Mouse (Mus musculus): Measurements from ENCODE around the gene Susd6. TPM values are rescaled to one million over a fixed set of nuclear protein-coding genes. Genes with fewer than 3 reads are reported as not detected.

Susd6 gene
- polyA plus RNA-seq, 1 experiment from 2014 or later: 21.5 TPM

GRCm38 (mm10) chr12:80855100-80855499 is 64.8 kb downstream of the Susd6 start:
- 91% methylated on average over 2 of the region's 2 CpGs for WGBS
- no peaks in the 10 kb centered on the region for H3K4me1 ChIP-seq (replicated peaks; ENCODE audit: control insufficient read depth, insufficient read depth, low read length)
- H3K27me3 ChIP-seq (ENCODE audit: control insufficient read depth, insufficient read depth, low read length): no peaks in the 10 kb centered on the region
- DNase-seq (ENCODE audit: low spot score) (no peak), ATAC-seq (replicated peaks; ENCODE audit: low FRiP score) (no peak)
- no peaks in the 10 kb centered on the region for H3K36me3 ChIP-seq (ENCODE audit: control insufficient read depth, insufficient read depth, low read length)
- H3K9ac ChIP-seq (ENCODE audit: low read length): no peak overlapping the region
- no peak overlapping the region for H3K27ac ChIP-seq (ENCODE audit: low read depth, low read length)
- no peaks in the 10 kb centered on the region for H3K9me3 ChIP-seq (ENCODE audit: control insufficient read depth, low read length)
- H3K4me3 ChIP-seq (ENCODE audit: low read depth, low read length): no peak overlapping the region
- no peak overlapping the region for H3K4me2 ChIP-seq (ENCODE audit: low read depth, low read length, severe bottlenecking)

GRCm38 (mm10) chr12:80855581-80855980 is 65.3 kb downstream of the Susd6 start:
- 34% methylated on average over 1 of the region's 1 CpGs for WGBS
- ATAC-seq (replicated peaks; ENCODE audit: low FRiP score) (no peak), DNase-seq (ENCODE audit: low spot score) (no peak)
- H3K4me2 ChIP-seq (ENCODE audit: low read depth, low read length, severe bottlenecking): no peak overlapping the region
- H3K27ac ChIP-seq (ENCODE audit: low read depth, low read length): no peak overlapping the region
- H3K4me1 ChIP-seq (replicated peaks; ENCODE audit: control insufficient read depth, insufficient read depth, low read length): no peaks in the 10 kb centered on the region
- no peaks in the 10 kb centered on the region for H3K27me3 ChIP-seq (ENCODE audit: control insufficient read depth, insufficient read depth, low read length)
- H3K9me3 ChIP-seq (ENCODE audit: control insufficient read depth, low read length): no peaks in the 10 kb centered on the region
- H3K4me3 ChIP-seq (ENCODE audit: low read depth, low read length): no peak overlapping the region
- H3K36me3 ChIP-seq (ENCODE audit: control insufficient read depth, insufficient read depth, low read length): no peaks in the 10 kb centered on the region
- H3K9ac ChIP-seq (ENCODE audit: low read length): no peak overlapping the region

DNA sequence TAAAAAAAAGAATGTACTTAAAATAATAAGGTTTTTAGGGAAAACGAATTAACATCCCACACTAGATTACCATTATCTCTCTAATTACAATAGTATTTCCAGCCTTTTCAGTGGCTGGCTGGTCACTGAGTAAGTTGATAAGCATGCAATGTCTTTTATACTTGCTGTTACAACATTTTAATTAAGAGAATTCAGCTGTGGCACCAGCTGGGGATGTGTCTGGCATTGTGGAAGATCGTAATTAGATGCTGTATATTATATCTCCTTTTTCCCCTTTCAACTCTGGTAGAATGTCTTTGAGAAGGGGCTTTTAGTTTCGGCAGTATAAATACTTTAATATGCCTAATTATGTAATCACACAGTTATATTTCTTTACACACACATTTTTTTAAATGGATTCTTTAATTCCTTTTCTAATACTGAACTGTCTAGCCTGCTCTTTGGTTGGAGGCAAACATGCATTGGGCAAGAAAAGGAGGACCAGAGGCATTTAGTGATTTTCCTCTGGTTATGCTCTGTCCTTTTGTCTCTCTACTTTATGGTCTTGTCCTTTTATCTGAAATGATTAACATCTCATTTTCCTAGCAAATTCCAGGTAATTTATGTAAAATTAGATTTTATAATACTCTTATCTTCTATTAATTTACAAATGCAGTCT is 67.5 kb downstream of the Susd6 start:
- Histone ChIP-seq H3K9me3 (ENCODE audit: control insufficient read depth, low read length) (no peaks in the 10 kb centered on the region), H3K27me3 (ENCODE audit: control insufficient read depth, insufficient read depth, low read length) (no peaks in the 10 kb centered on the region), H3K4me1 (replicated peaks; ENCODE audit: control insufficient read depth, insufficient read depth, low read length) (no peaks in the 10 kb centered on the region), H3K27ac (ENCODE audit: low read depth, low read length) (peak overlapping the region; percentile 60; the same call in 1 of the 2 replicates), H3K4me3 (ENCODE audit: low read depth, low read length) (no peak overlapping the region), H3K4me2 (ENCODE audit: low read depth, low read length, severe bottlenecking) (no peak overlapping the region), H3K36me3 (ENCODE audit: control insufficient read depth, insufficient read depth, low read length) (no peaks in the 10 kb centered on the region), H3K9ac (ENCODE audit: low read length) (no peak overlapping the region)
- whole genome bisulfite sequencing: 63% methylated on average over 3 of the region's 3 CpGs
- DNase-seq (ENCODE audit: low spot score) (no peak), ATAC-seq (replicated peaks; ENCODE audit: low FRiP score) (no peak)

GRCm38 (mm10) chr12:80858307-80858706 is 68.0 kb downstream of the Susd6 start:
- WGBS: 79% methylated on average over 2 of the region's 2 CpGs
- no peaks in the 10 kb centered on the region for H3K9me3 ChIP-seq (ENCODE audit: control insufficient read depth, low read length)
- ATAC-seq (replicated peaks; ENCODE audit: low FRiP score) (no peak; the same call in 1 of the 2 replicates), DNase-seq (ENCODE audit: low spot score) (peak; percentile 51)
- H3K4me1 ChIP-seq (replicated peaks; ENCODE audit: control insufficient read depth, insufficient read depth, low read length): no peaks in the 10 kb centered on the region
- H3K27ac ChIP-seq (ENCODE audit: low read depth, low read length): peak overlapping the region; percentile 37; the same call in 1 of the 2 replicates
- H3K4me3 ChIP-seq (ENCODE audit: low read depth, low read length): no peak overlapping the region
- H3K9ac ChIP-seq (ENCODE audit: low read length): no peak overlapping the region
- H3K36me3 ChIP-seq (ENCODE audit: control insufficient read depth, insufficient read depth, low read length): no peaks in the 10 kb centered on the region
- H3K4me2 ChIP-seq (ENCODE audit: low read depth, low read length, severe bottlenecking): no peak overlapping the region
- no peaks in the 10 kb centered on the region for H3K27me3 ChIP-seq (ENCODE audit: control insufficient read depth, insufficient read depth, low read length)

GRCm38 (mm10) chr12:80861916-80862315 is 71.6 kb downstream of the Susd6 start:
- no peak overlapping the region for H3K4me3 ChIP-seq (ENCODE audit: low read depth, low read length)
- no peak for DNase-seq (ENCODE audit: low spot score)
- 24% methylated on average over 1 of the region's 1 CpGs for WGBS
- H3K36me3 ChIP-seq (ENCODE audit: control insufficient read depth, insufficient read depth, low read length): no peaks in the 10 kb centered on the region
- no peaks in the 10 kb centered on the region for H3K27me3 ChIP-seq (ENCODE audit: control insufficient read depth, insufficient read depth, low read length)
- no peak overlapping the region for H3K27ac ChIP-seq (ENCODE audit: low read depth, low read length)
- ATAC-seq (replicated peaks; ENCODE audit: low FRiP score): no peak
- H3K4me1 ChIP-seq (replicated peaks; ENCODE audit: control insufficient read depth, insufficient read depth, low read length): no peaks in the 10 kb centered on the region
- no peaks in the 10 kb centered on the region for H3K9me3 ChIP-seq (ENCODE audit: control insufficient read depth, low read length)
- no peak overlapping the region for H3K9ac ChIP-seq (ENCODE audit: low read length)
- no peak overlapping the region for H3K4me2 ChIP-seq (ENCODE audit: low read depth, low read length, severe bottlenecking)

DNA sequence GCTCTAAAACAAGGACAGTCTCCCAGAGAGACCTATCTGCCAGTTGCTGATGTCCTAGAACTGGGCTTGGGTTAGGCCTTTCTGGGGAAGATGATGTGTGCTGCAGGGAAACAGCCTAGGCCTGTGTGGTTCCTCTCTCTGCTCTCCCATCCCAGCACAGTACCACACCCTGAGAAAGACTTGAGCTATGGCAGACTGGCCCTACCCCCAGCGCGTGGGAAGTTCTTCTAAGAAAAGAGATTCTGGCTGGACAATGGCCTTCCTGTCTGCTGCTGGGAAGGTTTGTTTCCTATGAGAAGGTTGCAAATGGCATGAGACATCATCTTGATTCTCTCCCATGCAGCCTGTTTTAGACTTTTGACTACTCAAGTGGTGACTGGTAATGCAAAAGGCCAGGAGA is 73.1 kb downstream of the Susd6 start:
- no peak for ATAC-seq (replicated peaks; ENCODE audit: low FRiP score)
- H3K27ac ChIP-seq (ENCODE audit: low read depth, low read length): no peak overlapping the region

DNA sequence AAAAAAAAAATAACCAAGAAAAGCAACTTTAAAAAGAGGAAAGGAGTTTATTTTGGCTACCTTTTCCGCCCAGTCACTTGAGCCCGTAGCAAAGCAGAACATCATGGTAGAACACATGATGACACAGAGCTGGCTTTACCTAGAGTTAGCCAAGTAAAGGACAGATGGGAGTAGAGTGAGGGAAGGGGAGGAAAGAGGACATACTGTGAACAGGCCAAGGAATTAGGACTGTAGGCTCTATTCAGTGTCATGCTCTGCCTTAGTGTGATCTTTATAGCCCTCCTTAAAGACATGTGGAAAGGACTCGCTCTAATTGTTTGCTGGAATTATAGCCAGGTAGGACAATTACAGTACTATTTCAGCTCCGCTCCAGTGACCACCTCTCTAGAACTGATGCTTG is 74.9 kb downstream of the Susd6 start:
- H3K27ac ChIP-seq (ENCODE audit: low read depth, low read length): no peak overlapping the region
- H3K36me3 ChIP-seq (ENCODE audit: control insufficient read depth, insufficient read depth, low read length): no peaks in the 10 kb centered on the region
- H3K27me3 ChIP-seq (ENCODE audit: control insufficient read depth, insufficient read depth, low read length): no peaks in the 10 kb centered on the region
- H3K9me3 ChIP-seq (ENCODE audit: control insufficient read depth, low read length): no peaks in the 10 kb centered on the region
- 91% methylated on average over 4 of the region's 4 CpGs for WGBS
- H3K4me1 ChIP-seq (replicated peaks; ENCODE audit: control insufficient read depth, insufficient read depth, low read length): no peaks in the 10 kb centered on the region
- no peak overlapping the region for H3K4me2 ChIP-seq (ENCODE audit: low read depth, low read length, severe bottlenecking)
- H3K9ac ChIP-seq (ENCODE audit: low read length): no peak overlapping the region
- ATAC-seq (replicated peaks; ENCODE audit: low FRiP score) (no peak), DNase-seq (ENCODE audit: low spot score) (no peak)
- H3K4me3 ChIP-seq (ENCODE audit: low read depth, low read length): no peak overlapping the region

More for the DNA sequence above, 73.1 kb downstream of the Susd6 start:
- no peaks in the 10 kb centered on the region for H3K9me3 ChIP-seq (ENCODE audit: control insufficient read depth, low read length)
- H3K4me3 ChIP-seq (ENCODE audit: low read depth, low read length): no peak overlapping the region
- DNase-seq (ENCODE audit: low spot score): no peak
- no peaks in the 10 kb centered on the region for H3K36me3 ChIP-seq (ENCODE audit: control insufficient read depth, insufficient read depth, low read length)
- H3K4me2 ChIP-seq (ENCODE audit: low read depth, low read length, severe bottlenecking): no peak overlapping the region
- no peak overlapping the region for H3K9ac ChIP-seq (ENCODE audit: low read length)
- H3K4me1 ChIP-seq (replicated peaks; ENCODE audit: control insufficient read depth, insufficient read depth, low read length): no peaks in the 10 kb centered on the region
- WGBS: 64% methylated on average over 2 of the region's 2 CpGs
- H3K27me3 ChIP-seq (ENCODE audit: control insufficient read depth, insufficient read depth, low read length): no peaks in the 10 kb centered on the region

DNA sequence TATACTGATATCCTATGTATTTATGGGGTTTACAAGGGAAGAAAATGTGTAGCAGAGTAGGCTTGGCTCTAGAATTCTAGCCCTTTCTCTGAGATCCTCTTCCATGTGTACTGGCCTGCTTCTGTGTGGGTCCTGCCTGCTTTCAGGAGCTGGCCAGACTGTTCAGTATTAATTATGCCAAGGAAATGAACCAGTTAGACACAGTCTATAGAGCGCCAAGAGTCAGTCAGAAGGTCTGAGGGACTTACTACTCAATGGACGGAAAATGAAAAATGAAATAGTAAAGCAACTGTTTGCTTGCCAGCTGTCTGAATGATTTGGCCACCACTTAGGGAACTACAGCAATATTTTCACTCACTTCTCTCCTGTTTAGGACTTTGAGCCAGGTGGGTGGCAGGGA is 75.7 kb downstream of the Susd6 start:
- H3K4me2 ChIP-seq (ENCODE audit: low read depth, low read length, severe bottlenecking): no peak overlapping the region
- H3K9ac ChIP-seq (ENCODE audit: low read length): no peak overlapping the region
- ATAC-seq (replicated peaks; ENCODE audit: low FRiP score) (no peak), DNase-seq (ENCODE audit: low spot score) (no peak)
- no peaks in the 10 kb centered on the region for H3K9me3 ChIP-seq (ENCODE audit: control insufficient read depth, low read length)
- no peak overlapping the region for H3K27ac ChIP-seq (ENCODE audit: low read depth, low read length)
- no peak overlapping the region for H3K4me3 ChIP-seq (ENCODE audit: low read depth, low read length)
- no peaks in the 10 kb centered on the region for H3K36me3 ChIP-seq (ENCODE audit: control insufficient read depth, insufficient read depth, low read length)
- H3K4me1 ChIP-seq (replicated peaks; ENCODE audit: control insufficient read depth, insufficient read depth, low read length): no peaks in the 10 kb centered on the region
- H3K27me3 ChIP-seq (ENCODE audit: control insufficient read depth, insufficient read depth, low read length): no peaks in the 10 kb centered on the region
- 95% methylated on average over 2 of the region's 2 CpGs for WGBS

DNA sequence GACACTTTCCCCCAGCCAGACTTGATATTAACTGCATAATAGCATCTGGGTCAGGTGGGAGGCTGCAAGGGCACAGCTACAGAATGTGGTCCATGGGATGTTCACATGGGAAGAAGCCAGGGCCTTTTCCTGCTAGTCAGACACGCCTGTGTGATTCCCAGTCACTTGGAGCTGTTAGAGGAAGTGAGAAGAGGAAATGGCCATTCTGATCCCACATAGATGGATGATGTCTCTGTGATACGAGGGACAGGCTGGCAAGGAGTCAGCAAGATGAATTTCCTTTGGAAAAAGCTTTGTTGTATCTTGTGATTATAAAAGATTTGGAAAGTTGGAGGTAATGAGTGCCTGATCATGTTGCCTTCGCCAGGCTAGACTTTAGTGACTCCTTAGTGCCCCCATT is 76.8 kb downstream of the Susd6 start:
- Histone ChIP-seq H3K4me3 (ENCODE audit: low read depth, low read length) (no peak overlapping the region), H3K27ac (ENCODE audit: low read depth, low read length) (no peak overlapping the region), H3K27me3 (ENCODE audit: control insufficient read depth, insufficient read depth, low read length) (no peaks in the 10 kb centered on the region), H3K4me2 (ENCODE audit: low read depth, low read length, severe bottlenecking) (no peak overlapping the region), H3K9me3 (ENCODE audit: control insufficient read depth, low read length) (no peaks in the 10 kb centered on the region), H3K36me3 (ENCODE audit: control insufficient read depth, insufficient read depth, low read length) (no peaks in the 10 kb centered on the region), H3K4me1 (replicated peaks; ENCODE audit: control insufficient read depth, insufficient read depth, low read length) (no peaks in the 10 kb centered on the region), H3K9ac (ENCODE audit: low read length) (no peak overlapping the region)
- ATAC-seq (replicated peaks; ENCODE audit: low FRiP score): no peak
- no peak for DNase-seq (ENCODE audit: low spot score)
- 90% methylated on average over 3 of the region's 3 CpGs for WGBS
